Mouse (Mus musculus): ENCODE data around the gene Sfr1. TPM values are rescaled to one million over a fixed set of nuclear protein-coding genes. Genes with fewer than 3 reads are reported as not detected.

Sfr1 gene
- total and polyA plus RNA-seq, 3 experiments, result 83.7 to 198 (median 114) TPM

GRCm38 (mm10) chr19:47697067-47697466 is 34.4 kb upstream of the Sfr1 start:
- TF ChIP-seq ZNF384 (IDR thresholded peaks at IDR 0.05; ENCODE audit: low read depth, low read length) (no peak), JUN (IDR thresholded peaks at IDR 0.05; ENCODE audit: insufficient read depth, low read depth, low read length) (no peak), USF2 (conservative IDR thresholded peaks at IDR 0.05; ENCODE audit: low read depth, low read length) (no peak), ELF1 (IDR thresholded peaks at IDR 0.05; ENCODE audit: low read depth, low read length) (no peak), ZC3H11A (IDR thresholded peaks at IDR 0.05; ENCODE audit: low read depth, low read length) (no peak), JUND (conservative IDR thresholded peaks at IDR 0.05; ENCODE audit: low read depth, low read length) (no peak), TBP (conservative IDR thresholded peaks at IDR 0.05; ENCODE audit: low read depth, low read length) (no peak), GABPA (IDR thresholded peaks at IDR 0.05; ENCODE audit: insufficient replicate concordance, low read depth, low read length) (no peak), MAFK (IDR thresholded peaks at IDR 0.05; ENCODE audit: insufficient replicate concordance, low read length) (no peak), MAZ (IDR thresholded peaks at IDR 0.05; ENCODE audit: low read depth, low read length) (no peak), CHD1 (IDR thresholded peaks at IDR 0.05; ENCODE audit: low read depth, low read length) (no peak), CHD2 (IDR thresholded peaks at IDR 0.05; ENCODE audit: low read length) (no peak), CTCF (conservative IDR thresholded peaks at IDR 0.05 in 1 of 2, IDR thresholded peaks at IDR 0.05 in 1 of 2; ENCODE audit: low read depth in 2 of 2, low read length in 2 of 2) (no peak), EP300 (IDR thresholded peaks at IDR 0.05; ENCODE audit: low read length) (no peak), RCOR1 (conservative IDR thresholded peaks at IDR 0.05; ENCODE audit: low read depth, low read length) (no peak), NRF1 (IDR thresholded peaks at IDR 0.05; ENCODE audit: low read depth, low read length) (no peak)
- Histone ChIP-seq H3K27me3 (replicated peaks) (no peaks in the 10 kb centered on the region), H3K9me3 (replicated peaks; ENCODE audit: low read length) (no peaks in the 10 kb centered on the region), H3K79me2 (replicated peaks; ENCODE audit: control insufficient read depth, extremely low read depth, insufficient read depth, poor library complexity, severe bottlenecking) (no peaks in the 10 kb centered on the region), H3K4me1 (ENCODE audit: control insufficient read depth in 1 of 2, insufficient read depth in 2 of 2) (peaks cover 0 to 2% of the 10 kb centered on the region in 2 experiments; a peak in 2 of 4 replicates), H3K36me3 (replicated peaks in 1 of 2; ENCODE audit: control insufficient read depth in 1 of 2, insufficient read depth in 1 of 2, low read length in 1 of 2) (no peaks in the 10 kb centered on the region), H3K4me3 (replicated peaks in 1 of 3; ENCODE audit: low read depth in 2 of 3, low read length in 2 of 3, poor library complexity in 1 of 3) (no peak overlapping the region), H3K27ac (ENCODE audit: insufficient read depth, low read depth) (no peak overlapping the region), H3K9ac (ENCODE audit: insufficient read depth, low read depth) (no peak overlapping the region), H3K4me2 (ENCODE audit: insufficient read depth, low read depth, poor library complexity, severe bottlenecking) (no peak overlapping the region)
- in situ Hi-C loops (cut with MboI; ENCODE audit: low pct_ligation_motif_present, low pct_unique_long_range_greater_than_20kb, low sequenced_read_pairs), result no loop called here
- dilution Hi-C loops (cut with MboI; ENCODE audit: extremely low pct_ligation_motif_present, extremely low pct_unique_long_range_greater_than_20kb, low sequenced_read_pairs), result no loop called here
- DNase-seq (ENCODE audit: extremely low read depth), result no peak

- Histone ChIP-seq H3K9ac (ENCODE audit: insufficient read depth, low read depth) (no peak overlapping the region), H3K9me3 (replicated peaks; ENCODE audit: low read length) (no peaks in the 10 kb centered on the region), H3K27ac (ENCODE audit: insufficient read depth, low read depth) (no peak overlapping the region), H3K4me3 (replicated peaks in 1 of 3; ENCODE audit: low read depth in 2 of 3, low read length in 2 of 3, poor library complexity in 1 of 3) (no peak overlapping the region), H3K4me2 (ENCODE audit: insufficient read depth, low read depth, poor library complexity, severe bottlenecking) (no peak overlapping the region), H3K36me3 (replicated peaks in 1 of 2; ENCODE audit: control insufficient read depth in 1 of 2, insufficient read depth in 1 of 2, low read length in 1 of 2) (no peaks in the 10 kb centered on the region), H3K4me1 (ENCODE audit: control insufficient read depth in 1 of 2, insufficient read depth in 2 of 2) (no peaks in the 10 kb centered on the region), H3K27me3 (replicated peaks) (no peaks in the 10 kb centered on the region), H3K79me2 (replicated peaks; ENCODE audit: control insufficient read depth, extremely low read depth, insufficient read depth, poor library complexity, severe bottlenecking) (no peaks in the 10 kb centered on the region)
- in situ Hi-C loops (cut with MboI; ENCODE audit: low pct_ligation_motif_present, low pct_unique_long_range_greater_than_20kb, low sequenced_read_pairs), result no loop called here
- DNase-seq (ENCODE audit: extremely low read depth), result no peak
- dilution Hi-C loops (cut with MboI; ENCODE audit: extremely low pct_ligation_motif_present, extremely low pct_unique_long_range_greater_than_20kb, low sequenced_read_pairs), result no loop called here
- TF ChIP-seq USF2 (conservative IDR thresholded peaks at IDR 0.05; ENCODE audit: low read depth, low read length) (no peak), CTCF (conservative IDR thresholded peaks at IDR 0.05 in 1 of 2, IDR thresholded peaks at IDR 0.05 in 1 of 2; ENCODE audit: low read depth in 2 of 2, low read length in 2 of 2) (no peak), HCFC1 (IDR thresholded peaks at IDR 0.05; ENCODE audit: low read depth, low read length) (no peak), MXI1 (IDR thresholded peaks at IDR 0.05; ENCODE audit: low read depth, low read length) (no peak), NELFE (IDR thresholded peaks at IDR 0.05; ENCODE audit: low read depth, low read length) (no peak), POLR2A (IDR thresholded peaks at IDR 0.05; ENCODE audit: low read depth, low read length) (no peak), ELF1 (IDR thresholded peaks at IDR 0.05; ENCODE audit: low read depth, low read length) (no peak), CHD2 (IDR thresholded peaks at IDR 0.05; ENCODE audit: low read length) (no peak), ZMIZ1 (IDR thresholded peaks at IDR 0.05; ENCODE audit: low read depth, low read length) (no peak), IRF4 (IDR thresholded peaks at IDR 0.05; ENCODE audit: low read depth, low read length) (no peak), UBTF (IDR thresholded peaks at IDR 0.05; ENCODE audit: low read depth, low read length) (no peak), MAZ (IDR thresholded peaks at IDR 0.05; ENCODE audit: low read depth, low read length) (no peak), GABPA (IDR thresholded peaks at IDR 0.05; ENCODE audit: insufficient replicate concordance, low read depth, low read length) (no peak), EP300 (IDR thresholded peaks at IDR 0.05; ENCODE audit: low read length) (no peak), NRF1 (IDR thresholded peaks at IDR 0.05; ENCODE audit: low read depth, low read length) (no peak)
These were observed 33.2 kb upstream of the Sfr1 start for GRCm38 (mm10) chr19:47698266-47698665.
